Mouse (Mus musculus) gastrocnemius, adult 8-10 months (tissue): ENCODE results near the gene Socs2. TPM values are rescaled to one million over a fixed set of nuclear protein-coding genes. Genes with fewer than 3 reads are reported as not detected.

Experiments used
- DNase-seq, 2 experiments: peaks; one replicate each; pipeline ENCODE4 v3.0.0; 2022; ENCODE audit warnings: low spot score in 2 of 2
- total RNA-seq, 4 experiments: library from RNA; stranded (reverse); gene quantifications; 2 replicates each; pipeline ENCODE4 v1.2.4; 2022

The Socs2 gene
- total RNA-seq, 4 experiments from 2014 or later, result 7.2 to 37.6 (median 13.4) TPM

GRCm38 (mm10) chr10:95422681-95423080 lies 5.7 kb upstream of the Socs2 start:
- no peak for DNase-seq

DNA sequence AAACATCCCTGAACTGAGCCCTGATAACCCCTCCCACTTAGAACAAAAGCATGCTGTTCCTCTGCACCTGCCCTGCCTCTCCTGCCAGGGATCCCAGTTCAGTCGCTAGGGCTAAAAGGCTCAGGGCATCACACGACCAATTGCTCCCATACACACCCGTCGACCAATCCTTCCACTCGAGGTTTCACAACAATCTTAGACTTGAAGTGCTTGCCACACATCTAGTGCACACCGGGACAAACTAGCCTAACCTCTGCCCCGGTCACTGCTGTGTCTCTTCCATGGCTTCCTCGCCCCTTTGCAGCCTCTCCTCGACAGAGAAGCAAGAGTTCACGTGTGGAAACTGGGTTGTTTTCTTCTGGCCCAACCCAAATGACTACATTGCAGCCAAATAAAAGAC lies 3.3 kb upstream of the Socs2 start:
- DNase-seq, result no peak

GRCm38 (mm10) chr10:95419726-95420125 lies 2.7 kb upstream of the Socs2 start:
- no peak for DNase-seq

GRCm38 (mm10) chr10:95418631-95419030 lies 1.7 kb upstream of the Socs2 start:
- DNase-seq, result no peak

DNA sequence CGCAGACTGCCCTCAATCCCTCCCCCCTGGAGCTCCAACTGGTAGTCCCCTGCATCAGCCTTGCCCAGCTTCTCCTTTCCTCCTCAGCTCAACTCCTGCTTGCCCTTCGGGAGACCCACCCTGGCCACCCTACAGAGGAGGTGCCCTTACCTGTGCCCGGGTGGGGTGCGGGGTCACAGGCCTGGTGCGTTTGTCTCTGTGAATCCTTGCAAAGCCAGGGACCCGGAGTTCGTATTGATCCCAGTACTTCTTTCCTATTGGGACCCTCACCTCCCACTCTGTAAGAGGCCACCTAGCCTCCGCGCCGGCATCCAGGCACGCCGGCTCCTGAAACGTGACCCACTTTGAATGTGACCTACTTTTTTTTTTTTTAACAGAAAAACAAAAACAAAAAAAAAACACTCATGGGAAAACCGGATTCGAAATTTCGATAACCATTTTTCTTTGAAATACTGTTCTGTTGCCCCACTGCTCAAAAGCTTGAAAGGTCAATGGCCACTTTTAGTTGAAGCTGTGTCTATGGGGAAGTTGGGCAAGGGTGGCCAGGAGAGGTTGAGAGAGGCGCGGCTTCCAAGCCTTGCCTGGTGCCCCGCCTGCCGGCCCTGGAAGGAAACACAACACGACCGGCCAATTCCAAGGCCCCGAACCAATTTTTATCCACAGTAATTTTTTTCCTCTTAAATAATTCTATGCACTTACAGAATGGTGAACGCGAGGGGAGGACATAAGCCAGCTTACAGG lies 686 bp upstream of the Socs2 start:
- peak; percentile 50 to 56 for DNase-seq

DNA sequence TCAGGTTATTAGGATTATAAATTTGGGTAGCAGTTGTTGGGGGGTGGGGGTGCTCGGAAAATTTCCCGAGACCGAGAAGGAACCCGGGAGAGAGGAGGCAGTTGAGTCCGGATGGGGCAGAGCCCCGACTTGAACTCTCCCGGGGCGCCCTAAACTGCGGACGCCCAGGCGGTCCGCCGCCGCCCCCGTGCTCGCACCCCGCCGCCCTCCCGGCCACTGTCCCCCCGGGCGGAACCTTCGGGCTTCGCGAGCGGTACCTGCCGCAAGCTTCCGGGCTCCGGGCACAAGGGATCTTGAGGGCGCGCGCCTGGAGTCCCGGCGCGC lies 657 bp downstream of the Socs2 start:
- DNase-seq, result no peak

DNA sequence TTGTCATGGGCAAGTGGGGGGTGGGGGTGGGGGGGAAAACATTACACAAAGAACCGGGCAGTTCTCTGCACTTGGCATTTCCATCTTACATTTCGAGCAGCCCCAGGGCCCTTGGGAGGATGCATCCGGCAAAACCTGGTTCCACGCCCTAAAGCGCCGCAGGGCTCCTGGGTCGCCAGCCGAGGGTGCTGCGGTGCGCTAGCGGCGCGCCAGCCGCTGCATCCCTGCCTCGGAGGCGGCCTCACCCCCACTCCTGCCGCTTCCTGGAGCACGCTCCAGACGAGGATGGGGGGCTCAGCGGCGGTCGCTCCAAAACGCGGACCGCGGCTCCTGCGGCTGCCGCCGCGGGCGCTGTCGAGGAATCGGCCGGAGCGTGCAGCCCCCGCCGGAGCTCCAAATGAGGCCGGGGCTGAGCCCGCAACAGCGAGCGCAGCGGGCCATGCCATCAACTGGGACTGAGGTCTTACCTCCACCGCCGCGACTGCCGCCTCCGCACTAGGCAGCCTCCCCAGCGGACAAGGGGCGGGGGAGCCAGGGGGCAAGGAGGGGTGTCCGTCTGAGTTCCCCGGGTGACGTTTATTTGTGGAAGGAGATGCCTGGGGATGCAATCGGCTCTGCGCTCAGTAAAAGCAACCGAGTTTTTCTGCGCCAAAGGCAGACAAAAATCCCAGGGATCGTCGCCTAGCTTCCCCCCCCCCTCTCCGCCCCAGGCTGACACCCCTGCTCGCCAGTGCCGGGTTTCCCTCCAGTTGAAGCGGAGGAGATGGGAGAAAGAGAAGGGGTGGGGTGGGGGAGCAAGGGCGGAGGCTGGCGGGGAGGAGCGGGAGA lies 1.2 kb downstream of the Socs2 start:
- DNase-seq, result peak in 1 of 2 experiments; percentile 45

GRCm38 (mm10) chr10:95415159-95415532 lies 1.8 kb downstream of the Socs2 start:
- DNase-seq, result no peak

GRCm38 (mm10) chr10:95414316-95415158 lies 2.4 kb downstream of the Socs2 start:
- DNase-seq, result peak in 1 of 2 experiments; percentile 38

DNA sequence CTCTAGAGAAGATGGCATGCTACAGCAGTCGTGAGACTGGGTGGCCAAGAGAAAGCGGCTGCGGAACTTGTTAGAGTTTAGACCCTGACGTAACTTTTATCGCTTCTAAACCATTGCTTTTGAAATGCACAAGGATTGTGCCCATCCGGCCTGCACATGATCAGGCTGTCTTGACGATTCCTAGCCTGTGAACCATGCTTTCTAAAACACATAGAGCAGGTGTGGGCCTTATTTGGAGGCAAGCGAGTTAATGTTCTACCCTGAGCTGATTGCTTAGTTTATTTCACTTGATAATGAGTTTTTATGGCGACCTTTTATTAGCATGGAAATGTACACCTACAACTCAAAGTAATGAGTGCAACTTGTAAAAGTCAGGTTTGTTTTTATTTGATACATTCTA lies 5.8 kb downstream of the Socs2 start:
- DNase-seq, result no peak

DNA sequence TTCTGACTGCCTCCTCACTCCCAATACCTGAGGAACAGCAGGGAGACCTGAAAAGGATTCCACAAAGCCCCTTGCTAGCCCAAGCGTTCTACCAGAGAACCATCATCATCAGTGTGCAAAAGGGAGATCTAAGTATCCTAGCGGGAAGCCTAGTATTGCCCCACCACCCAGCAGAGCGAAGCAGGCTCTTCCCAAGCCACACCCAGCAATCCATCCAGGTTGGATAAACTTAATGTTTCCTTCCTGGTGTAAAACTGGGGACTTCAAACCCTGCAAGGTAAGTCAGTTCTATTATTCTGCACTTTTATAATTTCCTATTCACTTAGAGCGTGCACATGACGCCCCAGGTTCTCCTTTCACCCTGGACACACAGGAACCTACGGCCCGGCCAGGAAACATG lies 6.3 kb downstream of the Socs2 start:
- no peak for DNase-seq

DNA sequence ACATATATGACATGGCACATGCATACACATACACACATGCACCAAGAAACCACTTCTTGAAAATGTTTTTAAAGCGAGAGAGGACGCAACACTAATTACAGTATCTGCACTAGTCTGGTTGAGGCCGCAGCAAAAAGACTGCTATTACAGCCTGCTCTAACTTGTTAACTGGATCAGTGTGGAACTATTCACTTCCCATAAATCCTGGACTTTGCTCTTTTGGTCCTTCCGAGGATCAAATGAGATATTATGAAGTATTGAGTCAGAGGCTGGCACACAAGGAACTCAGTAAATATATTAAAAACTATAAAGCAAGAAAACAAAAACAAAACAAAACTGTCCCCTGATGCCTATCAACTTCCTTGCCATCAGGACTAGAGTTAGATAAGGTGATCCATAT lies 6.8 kb downstream of the Socs2 start:
- no peak for DNase-seq

DNA sequence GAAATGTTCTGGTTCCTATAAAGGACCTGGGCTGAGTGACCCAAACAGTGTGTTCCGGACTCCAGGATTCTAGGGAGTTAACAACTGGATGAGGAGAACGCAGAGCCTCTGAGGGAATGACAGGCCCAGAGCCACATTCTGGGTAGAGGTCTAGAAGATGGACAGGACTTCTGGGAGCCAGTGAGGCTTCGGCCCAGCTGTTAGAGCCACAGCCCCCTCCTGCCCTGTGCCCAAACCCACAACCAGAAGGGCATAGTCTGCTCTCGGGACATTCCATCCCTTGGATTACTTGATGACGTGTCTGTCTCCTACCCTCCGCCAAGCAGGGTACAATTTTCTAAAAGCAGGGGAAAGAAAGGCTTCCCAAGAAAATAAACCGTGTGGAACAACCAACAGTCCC lies 7.8 kb downstream of the Socs2 start:
- DNase-seq, result no peak

DNA sequence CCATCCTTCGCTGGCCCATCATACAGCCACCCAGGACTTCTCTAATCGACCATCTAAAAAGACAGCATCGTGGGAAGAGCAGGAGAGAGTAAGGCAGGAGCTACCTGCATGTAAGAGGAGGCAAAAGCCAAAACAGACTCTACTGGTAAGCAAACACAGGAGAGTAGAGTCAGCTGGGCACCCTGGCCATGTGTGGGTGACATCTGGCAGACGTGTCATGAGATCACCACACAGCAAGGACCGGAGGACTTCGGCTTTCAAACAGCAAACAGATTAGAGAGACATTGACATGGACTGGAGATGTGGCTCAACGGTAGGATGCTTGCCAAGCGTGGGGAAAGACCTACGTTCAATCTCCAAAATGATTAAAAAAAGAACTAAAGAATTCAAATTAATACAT lies 8.5 kb downstream of the Socs2 start:
- no peak for DNase-seq

- no peak for DNase-seq
These were observed 9.3 kb downstream of the Socs2 start for GRCm38 (mm10) chr10:95407541-95408160.

DNA sequence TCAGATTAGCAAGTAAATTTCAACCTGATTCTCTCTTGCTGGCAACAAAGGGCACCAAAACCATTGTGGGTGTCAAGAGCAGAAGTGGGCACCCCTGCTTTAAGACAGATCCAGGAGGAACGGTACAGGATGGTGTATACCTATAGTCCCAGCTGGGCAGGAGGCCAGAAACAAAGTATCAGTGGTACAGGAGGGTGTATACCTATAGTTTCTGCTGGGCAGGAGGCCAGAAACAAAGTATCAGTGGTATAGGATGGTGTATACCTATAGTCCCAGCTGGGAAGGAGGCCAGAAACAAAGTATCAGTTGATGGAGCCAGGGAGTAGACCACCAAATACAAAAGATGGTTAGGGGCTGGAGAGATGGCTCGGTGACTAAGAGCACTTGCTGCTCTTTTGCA lies 12.2 kb downstream of the Socs2 start:
- DNase-seq, result no peak

DNA sequence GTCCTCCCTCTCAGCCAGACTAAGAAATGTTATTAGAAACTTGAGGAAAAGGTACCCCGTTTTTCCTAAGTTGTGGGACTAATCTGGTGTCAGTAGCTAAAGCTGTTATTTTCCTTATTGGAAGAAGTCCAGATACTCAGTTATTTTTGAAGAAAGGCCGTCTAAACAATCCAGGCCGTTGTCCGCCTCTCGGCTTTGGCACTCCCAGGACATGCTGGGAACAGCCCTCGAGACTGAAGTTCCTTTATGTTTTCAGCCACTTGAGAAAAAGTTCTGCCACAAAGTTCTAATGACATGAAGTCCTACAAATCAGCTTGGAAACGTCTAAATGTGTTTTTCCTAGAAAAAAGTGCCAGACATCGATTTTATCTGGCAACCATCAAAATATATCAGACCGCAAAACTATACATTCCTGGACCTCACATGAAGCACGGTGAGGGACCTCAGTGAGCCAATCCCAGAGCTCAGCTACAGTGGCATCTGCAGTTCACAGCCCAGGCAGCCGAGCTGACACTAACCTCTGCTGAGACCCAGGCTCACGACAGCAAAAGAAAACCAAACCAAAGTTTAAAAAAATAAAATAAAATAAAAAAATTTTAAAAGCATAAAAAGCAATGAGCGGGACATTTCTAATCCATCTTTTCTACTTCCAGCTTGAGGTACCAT lies 17.2 kb downstream of the Socs2 start:
- no peak for DNase-seq

GRCm38 (mm10) chr10:95398489-95398888 lies 18.5 kb downstream of the Socs2 start:
- no peak for DNase-seq

DNA sequence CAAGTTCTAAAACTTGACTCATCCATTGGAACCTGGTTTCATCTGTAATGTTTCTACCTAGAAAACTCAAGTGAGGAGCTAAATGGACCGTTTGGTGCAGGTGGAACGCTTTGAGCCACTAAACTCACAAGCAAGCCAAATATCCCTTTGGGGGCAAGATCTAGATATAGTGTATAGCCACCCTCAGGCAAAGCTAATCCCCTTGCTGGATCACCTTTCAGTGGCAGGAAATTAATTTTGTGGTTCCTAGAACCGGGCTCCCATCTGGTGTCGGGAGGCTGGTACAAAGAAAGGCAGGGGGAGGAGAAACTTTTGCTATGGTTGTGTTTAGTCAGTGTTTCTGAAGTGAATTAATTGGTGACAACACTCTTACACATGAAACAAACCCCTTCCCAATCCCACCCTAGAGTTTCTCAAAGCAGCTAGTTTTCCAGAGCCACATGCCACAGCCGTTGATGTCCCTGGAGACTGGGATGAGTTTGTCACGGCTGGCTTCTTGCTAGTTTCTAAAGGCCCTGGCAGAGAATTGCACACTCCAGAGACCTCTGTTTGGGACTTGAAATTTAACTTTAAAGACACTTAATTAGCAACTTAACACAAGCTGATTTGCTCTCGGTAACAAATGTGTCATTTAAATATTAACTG lies 19.7 kb downstream of the Socs2 start:
- no peak for DNase-seq

DNA sequence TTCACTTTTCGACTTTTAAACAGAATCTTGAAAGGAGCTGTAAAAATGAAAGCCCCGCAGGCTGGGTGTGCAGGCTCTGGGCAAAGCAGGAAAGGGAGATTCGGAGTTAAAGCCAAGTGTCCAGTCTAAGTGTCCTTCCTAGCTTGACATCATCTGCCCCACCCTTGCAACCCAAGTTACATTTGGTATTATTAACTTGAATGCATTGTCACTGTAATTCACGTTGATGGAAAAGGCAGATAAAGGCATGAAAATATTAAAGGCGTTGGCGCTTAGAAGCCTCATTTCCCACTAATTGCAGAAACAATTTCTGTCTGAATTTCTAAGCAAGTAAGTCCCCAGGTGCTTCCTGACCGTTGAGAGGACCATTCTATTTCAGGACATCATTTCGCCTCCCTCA lies 20.6 kb downstream of the Socs2 start:
- DNase-seq, result no peak
